Mouse (Mus musculus): ENCODE data around the gene Gm9837. TPM values are rescaled to one million over a fixed set of nuclear protein-coding genes. Genes with fewer than 3 reads are reported as not detected.

The Gm9837 gene
- total RNA-seq, 1 experiment: not detected

GRCm38 (mm10) chr11:53457372-53457954 lies 12.8 kb downstream of the Gm9837 start:
- Histone ChIP-seq H3K4me1 (ENCODE audit: control insufficient read depth in 2 of 2, insufficient read depth in 2 of 2, low read length in 2 of 2, poor library complexity in 1 of 2) (no peaks in the 10 kb centered on the region), H3K4me3 (ENCODE audit: insufficient read depth in 1 of 2, low read depth in 1 of 2, low read length in 2 of 2, poor library complexity in 1 of 2, severe bottlenecking in 1 of 2) (peak overlapping the region; percentile 71 to 74), H3K9me3 (ENCODE audit: control insufficient read depth, insufficient read depth, low read depth, low read length) (no peaks in the 10 kb centered on the region), H3K27ac (ENCODE audit: insufficient read depth, low read depth, low read length, poor library complexity, severe bottlenecking) (no peak overlapping the region), H3K9ac (ENCODE audit: insufficient read depth, low read depth, low read length, poor library complexity, severe bottlenecking) (peak overlapping the region; percentile 51), H3K36me3 (ENCODE audit: control insufficient read depth, insufficient read depth, low read length, poor library complexity, severe bottlenecking) (no peaks in the 10 kb centered on the region)
- DNase-seq (ENCODE audit: low read depth, low spot score): no peak
- TF ChIP-seq ZC3H11A (IDR thresholded peaks at IDR 0.05; ENCODE audit: borderline replicate concordance, low read depth, low read length) (peak; percentile 12; the same call in 1 of the 2 replicates), MAFK (IDR thresholded peaks at IDR 0.05; ENCODE audit: insufficient read depth, low read depth, low read length) (no peak), HCFC1 (IDR thresholded peaks at IDR 0.05; ENCODE audit: borderline replicate concordance, insufficient read depth, low read length) (no peak), CHD2 (IDR thresholded peaks at IDR 0.05; ENCODE audit: low read depth, low read length) (no peak), ZNF384 (IDR thresholded peaks at IDR 0.05; ENCODE audit: low read depth, low read length) (no peak)
- in situ Hi-C loops (cut with MboI; ENCODE audit: low sequenced_read_pairs in 2 of 2, unreplicated experiment in 2 of 2): no loop called here

GRCm38 (mm10) chr11:53456474-53457371 lies 13.6 kb downstream of the Gm9837 start, which contains the start of the genes Gm10447 and Shroom1:
Gene Gm10447, minus strand, starts transcription at chr11:53457110.
Gene Shroom1, plus strand, starts transcription at chr11:53457205.
- DNase-seq (ENCODE audit: low read depth, low spot score): no peak
- Histone ChIP-seq H3K36me3 (ENCODE audit: control insufficient read depth, insufficient read depth, low read length, poor library complexity, severe bottlenecking) (no peaks in the 10 kb centered on the region), H3K9ac (ENCODE audit: insufficient read depth, low read depth, low read length, poor library complexity, severe bottlenecking) (peak within 1 kb of the TSS; percentile 51), H3K4me1 (ENCODE audit: control insufficient read depth in 2 of 2, insufficient read depth in 2 of 2, low read length in 2 of 2, poor library complexity in 1 of 2) (no peaks in the 10 kb centered on the region), H3K27ac (ENCODE audit: insufficient read depth, low read depth, low read length, poor library complexity, severe bottlenecking) (no peak within 1 kb of the TSS), H3K4me3 (ENCODE audit: insufficient read depth in 1 of 2, low read depth in 1 of 2, low read length in 2 of 2, poor library complexity in 1 of 2, severe bottlenecking in 1 of 2) (peak within 1 kb of the TSS; percentile 71 to 74), H3K9me3 (ENCODE audit: control insufficient read depth, insufficient read depth, low read depth, low read length) (no peaks in the 10 kb centered on the region)
- in situ Hi-C loops (cut with MboI; ENCODE audit: low sequenced_read_pairs in 2 of 2, unreplicated experiment in 2 of 2): no loop called here
- TF ChIP-seq CHD2 (IDR thresholded peaks at IDR 0.05; ENCODE audit: low read depth, low read length) (no peak), ZC3H11A (IDR thresholded peaks at IDR 0.05; ENCODE audit: borderline replicate concordance, low read depth, low read length) (no peak), HCFC1 (IDR thresholded peaks at IDR 0.05; ENCODE audit: borderline replicate concordance, insufficient read depth, low read length) (no peak), MAFK (IDR thresholded peaks at IDR 0.05; ENCODE audit: insufficient read depth, low read depth, low read length) (no peak), ZNF384 (IDR thresholded peaks at IDR 0.05; ENCODE audit: low read depth, low read length) (no peak)

- no peak overlapping the region for H3K4me3 ChIP-seq (ENCODE audit: insufficient read depth in 1 of 2, low read depth in 1 of 2, low read length in 2 of 2, poor library complexity in 1 of 2, severe bottlenecking in 1 of 2)
- no peak overlapping the region for H3K27ac ChIP-seq (ENCODE audit: insufficient read depth, low read depth, low read length, poor library complexity, severe bottlenecking)
- H3K9ac ChIP-seq (ENCODE audit: insufficient read depth, low read depth, low read length, poor library complexity, severe bottlenecking): no peak overlapping the region
- no peak for DNase-seq (ENCODE audit: low read depth, low spot score)
- H3K4me1 ChIP-seq (ENCODE audit: control insufficient read depth in 2 of 2, insufficient read depth in 2 of 2, low read length in 2 of 2, poor library complexity in 1 of 2): no peaks in the 10 kb centered on the region
- H3K9me3 ChIP-seq (ENCODE audit: control insufficient read depth, insufficient read depth, low read depth, low read length): no peaks in the 10 kb centered on the region
- in situ Hi-C loops (cut with MboI; ENCODE audit: low sequenced_read_pairs in 2 of 2, unreplicated experiment in 2 of 2): no loop called here
- TF ChIP-seq CHD2 (IDR thresholded peaks at IDR 0.05; ENCODE audit: low read depth, low read length) (no peak), MAFK (IDR thresholded peaks at IDR 0.05; ENCODE audit: insufficient read depth, low read depth, low read length) (no peak), ZC3H11A (IDR thresholded peaks at IDR 0.05; ENCODE audit: borderline replicate concordance, low read depth, low read length) (no peak), HCFC1 (IDR thresholded peaks at IDR 0.05; ENCODE audit: borderline replicate concordance, insufficient read depth, low read length) (no peak), ZNF384 (IDR thresholded peaks at IDR 0.05; ENCODE audit: low read depth, low read length) (no peak)
- no peaks in the 10 kb centered on the region for H3K36me3 ChIP-seq (ENCODE audit: control insufficient read depth, insufficient read depth, low read length, poor library complexity, severe bottlenecking)
Measured at GRCm38 (mm10) chr11:53453031-53453430, 17.2 kb downstream of the Gm9837 start.

GRCm38 (mm10) chr11:53452396-53452795 lies 17.9 kb downstream of the Gm9837 start:
- Histone ChIP-seq H3K4me1 (ENCODE audit: control insufficient read depth in 2 of 2, insufficient read depth in 2 of 2, low read length in 2 of 2, poor library complexity in 1 of 2) (no peaks in the 10 kb centered on the region), H3K4me3 (ENCODE audit: insufficient read depth in 1 of 2, low read depth in 1 of 2, low read length in 2 of 2, poor library complexity in 1 of 2, severe bottlenecking in 1 of 2) (no peak overlapping the region), H3K36me3 (ENCODE audit: control insufficient read depth, insufficient read depth, low read length, poor library complexity, severe bottlenecking) (no peaks in the 10 kb centered on the region), H3K9ac (ENCODE audit: insufficient read depth, low read depth, low read length, poor library complexity, severe bottlenecking) (no peak overlapping the region), H3K9me3 (ENCODE audit: control insufficient read depth, insufficient read depth, low read depth, low read length) (no peaks in the 10 kb centered on the region), H3K27ac (ENCODE audit: insufficient read depth, low read depth, low read length, poor library complexity, severe bottlenecking) (no peak overlapping the region)
- no peak for DNase-seq (ENCODE audit: low read depth, low spot score)
- in situ Hi-C loops (cut with MboI; ENCODE audit: low sequenced_read_pairs in 2 of 2, unreplicated experiment in 2 of 2): no loop called here
- no peak for TF ChIP-seq ZC3H11A (IDR thresholded peaks at IDR 0.05; ENCODE audit: borderline replicate concordance, low read depth, low read length)
- TF ChIP-seq ZNF384 (IDR thresholded peaks at IDR 0.05; ENCODE audit: low read depth, low read length): no peak
